Mouse (Mus musculus) E14TG2a.4 (cell line): Measurements from ENCODE around the gene Vps13d.

Source experiments
- H3K27me3 ChIP-seq: 2 replicates; pipeline ENCODE4 v1.6.1; 2014; ENCODE audit warnings: low read length, control low read depth; ENCODE audit not compliant: insufficient read depth
- H3K36me3 ChIP-seq: 2 replicates; pipeline ENCODE4 v1.6.1; 2014; ENCODE audit warnings: low read length, control low read depth; ENCODE audit not compliant: insufficient read depth
- H3K4me1 ChIP-seq: replicated peaks from 2 replicates; pipeline ENCODE4 v1.6.1; 2014; ENCODE audit warnings: low read depth, low read length, control low read depth
- H3K4me3 ChIP-seq: replicated peaks from 2 replicates; pipeline ENCODE4 v1.5.1; 2014; ENCODE audit warnings: mild to moderate bottlenecking, low read length
- H3K9me3 ChIP-seq: 2 replicates; pipeline ENCODE4 v1.6.1; 2014; ENCODE audit warnings: low read length, control low read depth
- CTCF ChIP-seq: conservative IDR thresholded peaks from 2 replicates; pipeline ENCODE4 v1.5.1; 2014; ENCODE audit warnings: low read length
- NANOG ChIP-seq: IDR thresholded peaks from 2 replicates; pipeline ENCODE4 v1.6.1; 2014; ENCODE audit warnings: borderline replicate concordance, low read length, mixed read lengths
- POU5F1 ChIP-seq: IDR thresholded peaks from 2 replicates; pipeline ENCODE4 v1.6.1; 2014; ENCODE audit warnings: low read length, borderline replicate concordance

The Vps13d gene

GRCm38 (mm10) chr4:145067019-145067680, 127.7 kb downstream of the Vps13d start:
- Histone ChIP-seq H3K27me3 (no peaks in the 10 kb centered on the region), H3K9me3 (no peaks in the 10 kb centered on the region), H3K4me1 (no peaks in the 10 kb centered on the region), H3K36me3 (peaks cover 84% of the 10 kb centered on the region), H3K4me3 (no peak overlapping the region)
- no peak for TF ChIP-seq CTCF
- no peak for TF ChIP-seq NANOG
- no peak for TF ChIP-seq POU5F1

GRCm38 (mm10) chr4:145066336-145067018, 128.3 kb downstream of the Vps13d start:
- Histone ChIP-seq H3K4me3 (no peak overlapping the region), H3K9me3 (no peaks in the 10 kb centered on the region), H3K36me3 (peaks cover 84% of the 10 kb centered on the region), H3K27me3 (no peaks in the 10 kb centered on the region), H3K4me1 (no peaks in the 10 kb centered on the region)
- TF ChIP-seq POU5F1 (no peak), CTCF (no peak), NANOG (no peak)

- TF ChIP-seq CTCF (no peak), POU5F1 (no peak), NANOG (no peak)
- no peaks in the 10 kb centered on the region for H3K9me3 ChIP-seq
- no peak overlapping the region for H3K4me3 ChIP-seq
- H3K36me3 ChIP-seq = peaks cover 88% of the 10 kb centered on the region
- H3K27me3 ChIP-seq = no peaks in the 10 kb centered on the region
- H3K4me1 ChIP-seq = no peaks in the 10 kb centered on the region
Observed at GRCm38 (mm10) chr4:145058749-145059442, 135.9 kb downstream of the Vps13d start.

- Histone ChIP-seq H3K4me3 (no peak overlapping the region), H3K27me3 (no peaks in the 10 kb centered on the region)
Observed at GRCm38 (mm10) chr4:145056346-145056745, 138.5 kb downstream of the Vps13d start.

GRCm38 (mm10) chr4:145055792-145056191, 139.0 kb downstream of the Vps13d start:
- H3K27me3 ChIP-seq = no peaks in the 10 kb centered on the region
- H3K4me3 ChIP-seq = no peak overlapping the region
- H3K36me3 ChIP-seq = peaks cover 85% of the 10 kb centered on the region
- TF ChIP-seq NANOG = no peak
- no peak for TF ChIP-seq POU5F1
- no peak for TF ChIP-seq CTCF
- no peaks in the 10 kb centered on the region for H3K4me1 ChIP-seq
- H3K9me3 ChIP-seq = no peaks in the 10 kb centered on the region

More at GRCm38 (mm10) chr4:145056346-145056745, 138.5 kb downstream of the Vps13d start:
- no peaks in the 10 kb centered on the region for H3K9me3 ChIP-seq
- TF ChIP-seq POU5F1 (no peak), NANOG (no peak), CTCF (no peak)
- H3K36me3 ChIP-seq = peaks cover 88% of the 10 kb centered on the region
- H3K4me1 ChIP-seq = no peaks in the 10 kb centered on the region

GRCm38 (mm10) chr4:145054369-145054768, 140.4 kb downstream of the Vps13d start:
- H3K9me3 ChIP-seq = no peaks in the 10 kb centered on the region
- TF ChIP-seq NANOG = no peak
- no peak for TF ChIP-seq CTCF
- TF ChIP-seq POU5F1 = no peak
- H3K4me1 ChIP-seq = no peaks in the 10 kb centered on the region
- H3K27me3 ChIP-seq = no peaks in the 10 kb centered on the region
- H3K4me3 ChIP-seq = no peak overlapping the region
- peaks cover 81% of the 10 kb centered on the region for H3K36me3 ChIP-seq

- Histone ChIP-seq H3K4me1 (no peaks in the 10 kb centered on the region), H3K4me3 (no peak overlapping the region), H3K27me3 (no peaks in the 10 kb centered on the region), H3K36me3 (peaks cover 74% of the 10 kb centered on the region), H3K9me3 (no peaks in the 10 kb centered on the region)
- TF ChIP-seq NANOG (no peak), CTCF (no peak), POU5F1 (no peak)
Observed at GRCm38 (mm10) chr4:145052697-145053096, 142.1 kb downstream of the Vps13d start.

GRCm38 (mm10) chr4:145052282-145052681, 142.5 kb downstream of the Vps13d start:
- TF ChIP-seq NANOG = no peak
- TF ChIP-seq POU5F1 = no peak
- no peak for TF ChIP-seq CTCF
- no peaks in the 10 kb centered on the region for H3K4me1 ChIP-seq
- peaks cover 77% of the 10 kb centered on the region for H3K36me3 ChIP-seq
- no peaks in the 10 kb centered on the region for H3K9me3 ChIP-seq
- no peak overlapping the region for H3K4me3 ChIP-seq
- H3K27me3 ChIP-seq = no peaks in the 10 kb centered on the region
